Mouse (Mus musculus) cerebellum, adult 8-10 months (tissue): Measurements from ENCODE around the gene Mgll.

Source experiments
- DNase-seq: peaks from one replicate; pipeline ENCODE4 v3.0.0; 2022

Mgll gene

DNA sequence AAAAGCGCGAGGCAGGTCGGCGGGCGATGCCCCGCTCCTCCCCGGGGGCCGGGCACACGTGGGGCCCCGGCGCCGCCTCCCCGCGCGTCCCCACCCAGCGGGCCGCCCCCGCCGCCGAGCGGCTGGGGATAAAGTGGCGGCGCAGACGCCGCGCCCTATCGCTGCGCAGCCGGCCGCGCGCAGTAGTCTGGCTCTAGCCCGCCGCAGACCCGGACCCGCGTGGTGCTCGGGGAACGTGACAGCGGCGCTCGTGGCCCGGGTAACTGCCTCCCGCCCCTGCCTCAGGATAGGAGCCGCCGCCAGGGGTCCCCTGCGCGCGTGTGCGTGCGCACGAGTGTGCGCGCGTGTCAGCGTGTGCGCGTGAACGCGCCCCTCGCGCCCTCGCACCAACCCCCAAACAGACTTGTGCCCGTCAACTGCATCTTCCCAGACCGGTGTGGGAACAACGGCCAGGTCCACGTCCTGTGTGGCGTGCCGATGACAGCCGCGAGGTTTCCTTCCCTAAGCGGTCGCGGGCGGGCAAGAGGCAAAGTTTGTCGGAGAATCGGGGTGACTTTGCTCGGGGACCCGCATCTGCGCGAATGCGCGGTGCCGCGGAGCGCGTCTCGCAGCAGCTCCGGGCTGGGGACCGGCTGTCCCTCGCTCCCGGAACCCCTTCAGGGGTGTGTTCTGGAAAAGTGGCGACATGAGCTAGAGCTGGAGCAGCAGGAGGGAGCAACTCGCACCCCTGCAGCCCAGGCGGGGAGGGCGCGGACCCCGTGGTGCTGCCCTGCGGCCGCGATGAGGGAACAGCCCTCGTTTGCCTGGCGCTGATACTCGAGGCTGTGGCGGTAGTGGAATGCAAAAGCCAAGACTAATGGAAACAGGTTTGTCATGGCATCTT lies at the start of gene Mgll:
Gene Mgll (plus strand): TSS at position 100 of the 883 bp plus-strand sequence.
- peak; percentile 79 for DNase-seq

DNA sequence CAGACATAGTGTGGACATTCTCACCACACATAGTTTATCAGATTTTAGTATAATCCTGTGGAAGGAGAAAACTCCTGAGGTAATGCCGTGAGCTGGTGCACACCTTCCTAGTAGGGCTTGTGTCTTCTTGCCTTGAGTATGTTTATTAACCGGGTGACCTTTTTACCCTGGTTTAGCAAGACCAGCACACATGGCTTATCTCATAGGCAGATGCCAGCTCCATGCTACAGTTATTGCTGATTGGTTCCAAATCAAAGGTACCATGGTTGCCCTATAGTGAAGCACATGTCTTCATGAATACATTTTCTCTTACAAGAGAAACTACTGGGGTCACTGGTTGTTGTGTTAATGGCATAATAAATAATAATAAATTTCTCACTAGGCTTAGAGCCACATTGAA lies 48.4 kb upstream of the Mgll start:
- no peak for DNase-seq

DNA sequence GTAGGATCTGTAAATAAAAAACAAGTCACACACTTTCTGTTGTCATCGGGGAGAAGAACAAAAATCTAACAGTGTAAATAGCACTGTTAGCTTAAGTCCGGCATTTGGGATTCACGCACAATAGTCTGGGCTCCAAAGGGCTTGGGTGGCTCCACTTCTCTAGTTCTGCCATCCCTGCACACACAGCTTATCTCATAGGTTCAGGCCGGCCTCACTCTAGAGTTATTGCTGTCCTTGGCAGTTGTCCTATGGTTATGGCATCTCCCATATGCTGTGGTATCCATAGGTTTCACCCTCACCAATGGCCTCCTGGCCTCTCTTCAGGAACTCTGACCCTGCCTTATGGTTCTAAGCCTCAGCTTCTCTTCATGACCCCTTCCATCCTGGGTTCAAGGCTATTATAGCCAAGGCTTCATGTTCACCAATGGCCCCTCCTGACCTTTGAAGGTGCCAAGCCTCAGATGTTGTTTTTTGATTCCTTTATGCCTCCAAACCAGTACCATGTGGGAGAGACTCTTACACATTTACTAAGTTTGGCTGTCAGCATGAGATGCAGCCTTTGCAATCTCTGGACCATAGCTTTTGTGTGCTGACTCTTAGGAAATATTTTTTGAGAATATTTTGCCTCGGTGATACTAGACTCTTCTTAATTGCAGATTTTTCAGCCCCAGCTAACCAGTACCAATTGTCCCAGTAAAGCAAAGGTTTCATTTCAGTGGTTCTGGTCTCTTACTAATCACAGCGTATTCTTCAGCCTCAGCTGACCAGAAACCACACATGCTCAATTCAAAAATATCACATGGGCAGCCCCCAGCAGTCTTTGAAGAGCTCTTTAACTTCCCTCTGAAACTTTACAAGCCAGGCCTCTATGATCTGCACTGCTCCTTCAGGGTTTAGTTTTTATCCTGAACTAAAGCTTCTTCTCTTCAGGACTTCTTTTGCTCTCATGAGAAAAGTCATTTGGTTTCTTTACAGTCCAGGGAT lies 47.2 kb upstream of the Mgll start:
- no peak for DNase-seq

DNA sequence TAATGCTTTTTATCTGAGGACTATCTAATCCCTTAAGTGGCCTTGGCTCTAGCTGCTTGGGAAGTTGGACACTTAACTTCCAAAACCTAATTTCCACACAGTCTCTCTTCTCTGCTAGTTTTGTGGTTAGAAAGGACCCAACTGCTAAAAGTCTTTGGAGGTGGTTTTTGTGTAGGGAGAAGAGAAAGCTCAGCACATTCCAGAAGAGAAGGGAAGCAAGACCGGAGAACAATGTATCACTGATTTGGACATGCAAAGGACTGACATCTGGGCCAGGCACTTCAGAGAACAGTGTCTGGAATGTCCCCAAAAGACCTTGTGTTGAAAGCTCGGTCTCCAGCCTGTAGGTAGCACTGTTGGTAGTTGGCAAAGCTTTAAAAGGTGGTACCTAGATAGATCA lies 46.5 kb upstream of the Mgll start:
- DNase-seq: no peak

DNA sequence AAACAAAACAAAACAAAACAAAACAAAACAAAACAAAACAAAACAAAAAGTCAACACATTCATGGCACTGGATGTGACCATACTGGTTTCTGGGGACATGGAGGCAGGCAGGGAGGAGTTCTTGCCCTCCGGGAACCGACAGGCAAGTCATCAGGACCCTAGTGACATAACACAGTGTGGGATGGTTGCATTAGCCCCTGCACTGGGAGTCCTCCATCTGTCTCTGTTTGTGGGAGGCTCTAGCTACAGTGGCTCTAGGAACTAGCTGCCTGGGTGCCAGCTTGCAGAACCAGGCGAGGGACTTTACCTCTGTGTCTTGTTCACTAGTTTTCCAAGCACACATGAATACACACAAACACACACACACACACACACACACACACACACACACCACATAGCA lies 43.2 kb upstream of the Mgll start:
- no peak for DNase-seq

DNA sequence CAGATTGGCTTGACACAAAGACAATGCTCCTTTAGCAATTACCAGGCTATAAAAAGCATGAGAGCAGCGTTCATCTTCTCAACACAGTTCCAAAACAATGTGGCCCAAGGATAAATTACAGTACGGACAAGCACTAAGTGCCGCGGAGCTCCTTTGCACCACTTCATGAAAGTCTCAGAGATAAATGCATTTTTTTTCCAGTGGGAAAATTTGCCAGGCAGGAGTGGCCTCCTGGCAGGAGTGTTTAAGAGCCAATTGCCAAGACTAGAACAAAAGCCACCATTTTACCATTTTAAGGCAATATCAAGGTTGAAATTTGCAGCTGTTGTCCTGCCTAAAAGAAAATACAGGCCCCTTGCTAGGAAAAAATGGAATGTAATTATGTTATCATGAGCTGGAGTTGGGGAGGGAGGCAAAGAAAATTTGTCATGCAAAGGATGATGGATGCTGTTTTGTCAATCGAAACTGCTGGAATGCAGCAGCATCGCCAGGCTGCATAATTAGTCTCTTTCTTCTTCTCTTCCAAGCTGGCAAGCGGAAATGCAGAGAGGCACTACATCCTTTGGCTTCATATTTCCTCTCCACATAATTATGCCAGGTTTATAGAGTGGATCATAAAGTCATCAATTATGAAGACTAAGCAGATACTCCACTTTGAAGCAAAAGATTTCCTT lies 40.7 kb upstream of the Mgll start:
- DNase-seq: no peak

DNA sequence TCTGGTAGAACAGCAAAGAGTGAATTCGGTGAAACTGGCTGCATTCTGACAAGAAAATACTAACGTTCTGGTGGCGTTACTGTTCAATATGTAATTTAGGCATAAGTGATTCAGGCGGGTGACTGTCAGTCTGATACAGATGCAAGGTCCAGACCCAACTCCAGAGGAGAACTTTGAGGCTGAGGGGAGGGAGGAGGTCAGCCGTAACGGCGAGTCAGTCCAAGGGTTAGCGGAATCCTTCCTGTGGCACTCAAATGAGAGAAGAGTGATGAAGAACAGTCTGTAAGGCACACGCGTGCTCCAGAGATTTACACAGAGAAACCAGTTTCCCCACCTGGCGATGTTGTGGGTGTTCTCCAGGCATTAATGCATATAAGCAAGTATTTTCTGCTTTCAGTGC lies 36.0 kb upstream of the Mgll start:
- no peak for DNase-seq

DNA sequence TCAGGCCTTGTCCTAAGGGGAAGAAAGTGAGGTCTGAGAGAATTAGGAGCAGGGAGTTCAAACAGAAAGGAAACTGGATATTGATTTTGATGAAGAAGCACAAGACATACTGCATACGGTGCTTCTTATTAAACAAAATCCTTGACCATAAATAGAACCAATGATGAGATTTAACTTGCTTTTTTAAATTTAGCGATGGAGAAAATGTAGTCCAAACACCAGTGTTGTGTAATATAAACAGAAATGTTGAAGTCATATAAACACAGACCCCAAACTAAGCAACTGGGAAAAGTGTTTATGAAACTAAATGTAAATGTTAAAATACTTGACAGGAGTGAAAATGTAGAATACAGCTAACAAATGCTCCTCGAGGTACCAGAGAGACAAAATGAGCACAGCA lies 35.5 kb upstream of the Mgll start:
- no peak for DNase-seq

DNA sequence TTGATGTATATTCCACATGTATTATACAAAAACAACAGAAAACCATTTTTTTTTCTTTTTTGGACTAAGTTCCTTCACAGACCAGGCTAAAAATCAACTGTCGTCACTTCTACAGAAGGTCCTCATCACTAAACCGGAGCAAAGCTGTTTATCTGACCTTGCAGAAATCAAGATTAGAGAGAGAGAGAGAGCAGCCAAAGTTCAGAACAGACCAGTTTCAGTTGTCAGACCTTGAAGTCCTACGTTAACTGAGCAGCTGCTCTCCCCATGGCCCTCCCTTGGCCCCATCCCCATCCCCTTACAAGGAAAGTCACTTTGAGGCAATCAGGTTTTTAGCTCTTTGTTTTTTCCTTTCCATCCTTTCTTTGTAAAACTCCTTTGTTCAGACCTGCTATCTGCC lies 34.0 kb upstream of the Mgll start:
- DNase-seq: no peak

DNA sequence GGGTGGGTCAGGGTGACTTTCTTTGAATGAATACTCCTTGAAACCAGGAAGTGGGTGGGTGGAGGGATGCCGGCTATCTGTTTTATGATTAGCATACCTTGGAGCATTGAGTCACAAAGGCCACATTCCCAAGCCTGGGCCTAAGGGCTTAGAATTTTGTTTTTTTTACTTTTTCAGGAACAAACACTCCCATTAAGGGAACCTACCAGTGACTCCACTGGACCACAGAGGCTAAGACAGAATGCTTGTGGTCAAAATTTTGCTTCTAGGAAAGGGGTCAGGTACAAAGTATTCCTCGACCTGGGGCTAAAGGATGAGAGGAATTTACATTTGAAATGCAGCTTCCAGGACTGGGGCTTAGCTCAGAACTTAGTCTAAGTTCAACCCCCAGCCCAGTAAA lies 32.9 kb upstream of the Mgll start:
- DNase-seq: no peak

DNA sequence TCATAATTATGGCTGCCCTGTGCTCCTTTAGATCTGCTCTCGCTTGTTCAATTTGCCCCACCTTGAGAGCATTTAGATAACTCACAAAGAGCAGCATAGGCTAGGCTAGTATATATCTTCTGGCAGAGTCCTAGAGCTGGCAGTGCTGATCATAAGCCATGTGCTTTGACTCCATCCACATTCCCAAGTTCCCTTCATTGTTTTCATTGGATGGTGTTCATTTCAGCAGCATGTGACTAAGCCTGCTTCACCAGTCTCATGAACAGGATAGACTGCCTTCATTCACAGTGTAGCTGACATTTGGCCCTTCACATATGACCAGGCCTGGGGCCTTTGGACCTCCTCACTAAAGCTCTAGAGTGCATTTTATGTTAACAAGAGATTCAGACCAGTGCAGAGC lies 21.3 kb upstream of the Mgll start:
- no peak for DNase-seq

DNA sequence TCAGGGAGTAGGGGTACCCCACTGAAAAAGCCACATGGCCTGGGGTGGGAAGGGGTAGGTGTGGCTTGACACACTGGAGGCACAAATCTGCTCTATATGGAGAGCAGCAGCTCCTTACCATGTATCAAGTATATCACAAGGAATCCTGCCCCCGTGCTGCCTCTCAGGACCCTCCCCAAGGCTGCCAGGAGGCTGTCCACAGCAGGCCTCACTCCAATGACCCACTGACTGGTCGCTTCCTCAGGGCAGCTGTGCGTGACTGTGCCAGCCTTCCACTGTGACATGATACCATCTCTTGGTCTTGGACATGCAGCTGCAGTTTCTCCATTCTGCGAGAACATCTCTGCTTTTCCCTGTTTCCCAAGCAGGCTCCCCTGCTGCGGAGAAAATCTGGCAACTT lies 20.5 kb upstream of the Mgll start:
- no peak for DNase-seq

DNA sequence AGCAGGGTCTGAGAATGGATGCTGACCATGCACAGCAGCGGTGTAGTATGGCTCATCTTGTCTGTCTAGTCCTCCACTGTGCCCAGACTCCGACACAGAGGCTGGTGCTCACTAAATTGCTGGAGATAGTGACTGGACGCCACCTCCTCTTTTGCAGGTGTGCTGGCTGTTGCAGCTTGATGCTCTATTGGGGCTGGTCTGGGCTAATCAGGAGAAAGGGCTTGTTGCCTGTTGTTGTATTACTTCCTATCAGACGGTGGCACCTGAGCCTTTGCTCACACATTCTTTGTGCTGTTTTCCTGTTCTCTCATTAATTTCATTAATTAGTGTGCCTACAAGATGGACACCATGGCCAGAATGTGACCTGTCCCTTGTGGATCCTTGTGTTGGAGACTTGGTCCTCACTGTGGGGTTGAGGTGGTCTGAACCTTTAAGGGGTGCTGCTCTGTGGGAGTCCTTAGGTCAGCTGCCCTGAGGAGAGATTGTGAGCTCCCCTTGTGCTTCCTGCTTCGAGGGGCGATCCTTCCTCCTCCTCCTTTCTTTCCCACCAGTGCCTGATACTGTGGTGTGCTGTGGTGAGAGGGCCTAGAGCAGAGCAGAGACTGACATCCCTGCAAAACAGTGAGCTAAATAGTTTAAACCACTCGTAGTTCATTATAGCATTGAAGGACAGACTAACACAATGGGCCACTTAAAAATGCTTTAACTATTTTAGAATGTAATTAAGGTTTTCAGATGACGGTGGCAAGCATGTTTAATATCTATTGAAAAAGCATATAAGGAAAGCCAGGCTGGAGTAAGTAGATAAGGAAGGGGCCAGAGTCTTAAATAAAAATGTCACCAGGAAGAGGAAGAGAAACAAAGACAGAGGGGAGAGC lies 15.6 kb upstream of the Mgll start:
- no peak for DNase-seq

DNA sequence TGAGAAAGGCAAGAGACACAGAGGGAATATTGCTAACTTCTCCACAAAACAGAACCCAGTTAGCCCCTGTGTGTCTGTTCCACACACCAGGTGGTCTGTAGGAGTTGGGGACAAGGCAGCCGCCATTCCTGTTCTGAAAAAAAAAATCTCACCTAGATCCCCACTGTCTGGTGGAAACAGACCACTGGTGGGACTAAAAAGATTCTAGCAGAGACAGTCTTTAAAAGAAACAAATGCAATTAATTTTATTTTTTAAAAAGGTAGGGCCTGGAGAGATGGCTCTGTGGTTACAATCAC lies 15.0 kb upstream of the Mgll start:
- no peak for DNase-seq

DNA sequence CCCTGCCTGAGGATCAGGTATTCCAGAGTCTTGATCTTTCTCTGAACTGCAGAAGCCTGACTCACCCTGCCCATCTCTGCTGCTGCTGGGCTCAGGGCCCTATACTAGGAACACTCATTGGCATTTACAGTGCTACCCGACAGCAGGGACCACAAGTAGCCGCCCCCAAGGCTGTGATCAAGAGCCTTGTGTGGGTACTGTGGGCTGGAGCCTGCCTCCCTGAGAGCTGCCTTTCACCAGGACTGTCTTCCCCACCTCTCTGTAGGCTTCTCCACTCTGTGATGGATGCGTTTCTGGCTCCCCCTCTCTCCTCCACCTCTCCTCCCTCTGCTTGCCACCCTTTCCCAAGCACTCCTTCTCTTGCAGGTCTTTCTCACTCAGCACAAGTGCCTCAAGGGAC lies 12.9 kb upstream of the Mgll start:
- DNase-seq: no peak

DNA sequence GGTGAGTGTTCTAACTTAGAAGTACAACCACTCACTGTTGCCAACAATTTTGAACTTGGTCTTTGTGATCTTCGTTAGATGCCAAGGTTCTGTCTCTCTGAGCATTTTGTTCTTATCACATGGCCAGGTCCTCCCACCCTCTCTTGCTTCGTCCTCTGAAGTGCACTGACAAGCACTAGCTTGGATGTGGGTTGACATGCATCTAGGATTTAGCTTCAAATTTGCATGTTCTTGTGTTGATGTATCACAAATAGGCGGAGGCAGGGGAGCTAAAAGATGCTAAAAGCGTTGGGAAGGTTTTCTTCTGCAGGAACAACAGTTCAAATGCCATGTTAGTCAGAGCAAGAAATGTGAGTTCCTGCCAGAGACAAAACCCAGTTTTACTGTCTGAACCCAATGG lies 12.1 kb upstream of the Mgll start:
- no peak for DNase-seq

DNA sequence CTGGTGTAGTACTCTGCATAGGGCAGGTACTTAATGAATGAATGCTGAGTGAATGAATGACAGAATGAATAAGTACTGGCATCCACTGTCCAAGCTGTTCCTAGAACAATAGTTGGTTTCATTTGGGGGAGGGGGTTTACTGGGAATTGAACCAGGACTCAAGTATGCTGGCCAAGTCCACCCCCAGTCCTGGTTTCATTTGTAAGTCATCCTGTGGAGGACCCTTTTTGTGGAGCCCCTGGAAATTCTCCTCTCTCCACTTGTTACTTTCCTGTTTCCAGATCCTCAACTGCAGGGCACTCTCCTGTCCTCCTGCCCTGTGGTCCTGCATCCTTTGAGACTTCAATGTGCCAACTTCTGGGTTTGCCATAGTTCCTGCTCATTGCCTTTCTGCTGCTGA lies 10.9 kb upstream of the Mgll start:
- no peak for DNase-seq

DNA sequence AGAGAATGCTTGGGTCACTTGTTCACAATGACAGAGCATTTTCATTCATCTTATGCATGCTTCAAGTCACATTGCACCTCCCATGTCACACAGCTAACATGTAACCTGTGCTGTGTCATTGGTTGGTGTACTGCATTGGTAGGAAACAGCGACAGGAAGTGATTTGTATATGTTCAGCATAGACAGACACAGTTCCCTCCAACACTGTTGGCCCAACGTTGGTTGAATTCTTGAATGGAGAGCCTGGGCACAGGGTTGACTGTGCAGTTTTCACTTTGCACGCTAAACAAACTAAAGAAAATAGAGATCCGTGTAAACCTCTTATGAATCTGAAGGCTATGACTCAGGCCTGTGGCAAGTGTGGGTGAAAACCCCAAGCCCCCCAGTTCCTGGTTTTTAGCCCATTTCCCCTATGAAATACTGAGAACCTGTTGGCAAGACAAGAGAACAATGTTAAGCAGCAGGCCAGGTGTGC lies 10.0 kb upstream of the Mgll start:
- no peak for DNase-seq

DNA sequence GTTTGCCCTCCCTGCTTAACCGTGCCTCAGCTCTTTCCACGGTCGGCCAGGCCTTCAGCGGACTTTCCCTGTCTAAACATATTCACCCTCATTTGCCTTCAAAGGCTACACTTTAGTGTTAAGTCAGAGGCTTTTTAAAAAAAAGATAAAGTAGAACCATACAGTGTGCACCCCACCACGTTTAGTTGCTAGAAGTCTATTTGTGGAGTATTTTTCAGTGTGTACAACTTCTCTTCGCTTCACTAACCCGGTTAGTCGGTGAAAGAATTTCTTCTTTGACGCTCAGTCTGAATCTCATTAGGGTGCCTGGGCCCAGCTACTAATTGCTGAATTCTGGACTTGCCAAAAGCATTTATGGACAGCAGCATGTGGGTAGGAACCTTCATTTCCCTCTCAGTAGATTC lies 8.8 kb upstream of the Mgll start:
- no peak for DNase-seq

DNA sequence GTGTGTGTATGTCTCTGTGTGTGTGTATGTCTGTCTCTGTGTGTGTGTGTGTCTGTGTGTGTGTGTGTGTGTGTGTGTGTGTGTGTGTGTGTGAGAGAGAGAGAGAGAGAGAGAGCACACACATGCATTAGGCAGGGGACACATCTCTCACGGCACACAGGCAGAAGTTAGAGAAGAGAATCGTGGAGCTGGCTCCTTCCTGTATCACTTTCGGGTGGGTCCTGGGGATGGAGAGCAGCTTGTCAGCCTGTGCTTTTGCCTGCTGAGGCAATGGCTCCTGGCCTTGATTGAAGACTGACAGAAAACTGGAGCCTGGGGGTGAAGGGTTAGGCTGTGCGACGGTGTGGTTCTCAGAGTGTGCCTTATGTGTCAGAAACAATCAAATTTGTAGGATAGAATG lies 8.2 kb upstream of the Mgll start:
- no peak for DNase-seq

DNA sequence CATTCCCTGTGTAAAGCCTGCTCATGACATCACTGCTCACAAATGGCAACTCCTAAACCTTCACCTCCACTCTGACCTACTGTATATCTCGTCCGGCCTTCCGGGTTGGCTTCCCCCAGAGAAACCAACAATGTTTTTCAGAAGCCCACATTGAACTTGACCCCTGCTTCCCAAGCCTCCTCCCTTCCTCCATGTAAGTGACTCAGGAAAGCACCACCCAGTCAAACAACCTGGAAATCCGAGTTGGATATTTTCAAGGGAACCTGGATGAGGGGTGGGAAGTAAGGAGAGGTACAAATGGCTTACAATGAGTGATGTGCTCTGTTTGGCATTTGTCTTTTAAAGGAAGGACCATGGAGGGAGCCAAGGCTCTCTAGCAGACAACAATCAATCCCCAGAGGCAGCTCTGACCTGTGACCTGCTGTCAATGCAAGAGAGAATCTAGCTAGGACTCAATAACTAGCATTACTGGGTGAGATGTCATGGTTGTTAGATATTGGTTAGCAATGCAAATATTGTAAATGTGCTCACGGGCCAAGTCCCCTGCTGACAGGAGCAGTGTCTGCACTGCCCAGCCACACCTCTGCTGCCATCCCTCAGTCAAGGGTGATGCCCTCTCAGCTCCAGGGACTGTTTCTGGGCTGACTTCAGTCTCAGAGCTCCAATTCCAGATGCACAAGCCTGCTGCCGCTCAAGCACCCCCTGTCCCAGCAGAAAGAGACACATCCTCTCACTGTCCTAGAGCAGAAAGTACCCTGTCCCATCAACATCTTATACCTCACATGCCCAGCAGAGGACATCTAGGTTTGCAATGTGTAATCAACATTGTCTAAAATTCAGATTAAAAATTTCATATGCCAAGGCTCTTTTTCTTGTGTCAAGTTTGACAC lies 6.8 kb upstream of the Mgll start:
- DNase-seq: no peak
